In the genomic region with DNA sequence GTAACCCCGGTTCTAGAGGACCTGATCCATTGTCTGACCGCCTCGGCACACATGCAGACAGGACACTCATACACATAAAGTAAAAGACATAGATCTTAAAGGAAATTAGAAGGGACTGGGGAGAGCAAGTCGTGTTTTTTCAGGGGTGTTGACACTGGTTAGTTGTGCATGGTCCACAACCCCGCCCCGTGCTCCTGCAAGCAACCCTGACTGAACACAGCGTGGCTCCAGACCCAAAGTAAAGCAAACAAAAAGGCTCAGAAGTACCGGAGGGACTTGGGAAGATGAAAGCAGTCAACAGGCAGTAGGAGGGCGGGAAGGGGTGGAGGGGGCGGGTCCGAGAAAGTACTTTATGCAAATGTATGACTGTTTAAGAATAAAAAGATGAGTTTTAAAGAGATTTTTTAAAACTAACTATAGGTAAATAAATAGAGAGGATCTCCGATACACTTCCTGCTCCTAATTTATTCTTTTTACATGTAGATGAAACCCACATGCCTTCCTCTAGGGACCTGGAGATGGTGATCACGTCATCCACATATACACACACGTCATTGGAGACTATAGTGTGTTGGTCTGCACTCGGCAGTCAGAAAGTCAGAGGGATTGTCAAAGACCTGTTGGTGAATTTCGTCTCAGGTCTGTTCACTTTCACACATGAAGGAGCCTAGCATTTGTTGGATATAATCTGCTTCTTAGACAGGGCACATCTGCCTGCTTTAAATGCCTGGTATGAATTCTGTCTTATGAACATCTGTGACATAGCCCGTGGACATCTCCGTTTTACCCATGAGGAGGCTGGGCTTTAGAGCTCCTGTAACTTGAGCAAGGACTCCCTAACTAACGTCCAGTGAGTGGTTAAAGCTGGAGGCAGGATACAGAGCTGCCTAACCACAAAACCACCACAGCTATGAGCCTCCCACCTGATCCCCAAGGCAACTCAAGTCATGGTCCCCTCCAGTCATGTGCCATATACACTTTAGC, we compare ENCODE assay signal across 8 mouse cellular contexts. TPM values are rescaled to one million over a fixed set of nuclear protein-coding genes. Genes with fewer than 3 reads are reported as not detected.
DNase-seq lines count a peak whose midpoint lies in the region; ATAC-seq and TF ChIP-seq lines count a peak whose summit lies in the region.

No protein-coding gene starts in this region.

- peak; percentile 10 for TF ChIP-seq CTCF in ES-Bruce4 (IDR thresholded peaks at IDR 0.05; ENCODE audit: low read depth, low read length)
- peak; percentile 15 for TF ChIP-seq CTCF in stomach, postnatal 0 days (IDR thresholded peaks at IDR 0.05; ENCODE audit: low read depth)

- peaks cover 4% of the 10 kb centered on the region for H3K4me1 ChIP-seq in ES-Bruce4 (ENCODE audit: control insufficient read depth, insufficient read depth, low read length)
- H3K4me1 ChIP-seq in forebrain, embryonic 14.5 days (ENCODE audit: control insufficient read depth, insufficient read depth, low read length): peaks cover 2% of the 10 kb centered on the region; the same call in 1 of the 2 replicates
- H3K4me1 ChIP-seq in megakaryocyte, embryonic 14.5 days: peaks cover 32% of the 10 kb centered on the region
- no peaks in the 10 kb centered on the region for H3K4me1 ChIP-seq in stomach, postnatal 0 days (replicated peaks; ENCODE audit: control insufficient read depth, insufficient read depth)

- H3K27ac ChIP-seq in ES-Bruce4 (ENCODE audit: insufficient read depth, low read length): 0 out of 2 replicates have a peak overlapping the region, but pooled peaks have one; percentile 4
- H3K27ac ChIP-seq in forebrain, embryonic 14.5 days (ENCODE audit: low read depth, low read length): no peak overlapping the region
- H3K27ac ChIP-seq in stomach, postnatal 0 days (replicated peaks): peak overlapping the region; percentile 86

- no peak for TF ChIP-seq POLR2A in ES-Bruce4 (IDR thresholded peaks at IDR 0.05; ENCODE audit: insufficient read depth, low read length)

- H3K9me3 ChIP-seq in ES-Bruce4 (replicated peaks; ENCODE audit: control insufficient read depth, insufficient read depth, low read length, poor library complexity, severe bottlenecking): no peaks in the 10 kb centered on the region
- no peaks in the 10 kb centered on the region for H3K9me3 ChIP-seq in forebrain, embryonic 14.5 days (replicated peaks; ENCODE audit: control insufficient read depth, low read length)
- H3K9me3 ChIP-seq in megakaryocyte, embryonic 14.5 days: no peaks in the 10 kb centered on the region
- no peaks in the 10 kb centered on the region for H3K9me3 ChIP-seq in stomach, postnatal 0 days (ENCODE audit: control insufficient read depth, low read length)

- no peak for ATAC-seq in forebrain, embryonic 14.5 days
- peak; percentile 58 for ATAC-seq in stomach, postnatal 0 days (ENCODE audit: low FRiP score, low TSS enrichment)

- no peak for TF ChIP-seq EP300 in ES-Bruce4 (IDR thresholded peaks at IDR 0.05; ENCODE audit: insufficient read depth, low read depth, low read length)
- no peak for TF ChIP-seq EP300 in stomach, postnatal 0 days (optimal IDR thresholded peaks at IDR 0.05)

- H3K9ac ChIP-seq in ES-Bruce4 (ENCODE audit: low read depth, poor library complexity, severe bottlenecking): no peak overlapping the region
- no peak overlapping the region for H3K9ac ChIP-seq in forebrain, embryonic 14.5 days (ENCODE audit: low read length)
- H3K9ac ChIP-seq in stomach, postnatal 0 days (ENCODE audit: low read length): peak overlapping the region; percentile 23; the same call in 1 of the 2 replicates

- H3K4me2 ChIP-seq in forebrain, embryonic 14.5 days (ENCODE audit: low read length): peak overlapping the region; percentile 31
- peak overlapping the region; percentile 49 for H3K4me2 ChIP-seq in stomach, postnatal 0 days (replicated peaks; ENCODE audit: low read depth)

- DNase-seq in 416B (ENCODE audit: low read depth): peak; percentile 88
- DNase-seq in forebrain, embryonic 14.5 days (ENCODE audit: low spot score): no peak
- peak; percentile 28 for DNase-seq in kidney, postnatal 14 days
- DNase-seq in stomach, postnatal 0 days (ENCODE audit: low spot score): peak; percentile 56
- no peak for DNase-seq in left cerebral cortex, adult 9 months (ENCODE audit: low spot score in 2 of 2)
- DNase-seq in layer of hippocampus, adult 9-11 months: no peak

- WGBS in forebrain, embryonic 14.5 days: 25% methylated on average over 19 of the region's 19 CpGs
- 31% methylated on average over 19 of the region's 19 CpGs for WGBS in stomach, postnatal 0 days

- H3K4me3 ChIP-seq in ES-Bruce4 (ENCODE audit: low read depth, low read length): no peak overlapping the region
- no peak overlapping the region for H3K4me3 ChIP-seq in forebrain, embryonic 14.5 days (ENCODE audit: low read depth, low read length)
- H3K4me3 ChIP-seq in megakaryocyte, embryonic 14.5 days (replicated peaks): peak overlapping the region; percentile 93
- peak overlapping the region; percentile 33 for H3K4me3 ChIP-seq in stomach, postnatal 0 days (ENCODE audit: low read depth, low read length)

- no peaks in the 10 kb centered on the region for H3K27me3 ChIP-seq in ES-Bruce4 (ENCODE audit: control insufficient read depth, insufficient read depth, low read length, poor library complexity, severe bottlenecking)
- H3K27me3 ChIP-seq in forebrain, embryonic 14.5 days (replicated peaks; ENCODE audit: control insufficient read depth, insufficient read depth, low read length): no peaks in the 10 kb centered on the region
- H3K27me3 ChIP-seq in megakaryocyte, embryonic 14.5 days (replicated peaks): no peaks in the 10 kb centered on the region
- H3K27me3 ChIP-seq in stomach, postnatal 0 days (ENCODE audit: control insufficient read depth, insufficient read depth, low read length): no peaks in the 10 kb centered on the region

- no peaks in the 10 kb centered on the region for H3K36me3 ChIP-seq in ES-Bruce4 (ENCODE audit: control insufficient read depth, insufficient read depth, low read length, poor library complexity, severe bottlenecking)
- H3K36me3 ChIP-seq in forebrain, embryonic 14.5 days (ENCODE audit: control insufficient read depth, insufficient read depth, low read length): no peaks in the 10 kb centered on the region
- no peaks in the 10 kb centered on the region for H3K36me3 ChIP-seq in megakaryocyte, embryonic 14.5 days (replicated peaks; ENCODE audit: low read length)
- no peaks in the 10 kb centered on the region for H3K36me3 ChIP-seq in stomach, postnatal 0 days (ENCODE audit: control insufficient read depth, insufficient read depth, low read length)

RNA-seq across cellular contexts. Expression of a gene that starts 11.4 kb away (rescaled TPM):
- polyA plus RNA-seq in ES-Bruce4 (2011; ENCODE audit: insufficient read depth, insufficient read length, low read depth, missing spikeins): 4.6 TPM in 2 replicates
- polyA plus RNA-seq in forebrain, embryonic 14.5 days (2014; fragmentation: Nextera tagmentation; extraction: Ambion mirVana): 9.3 and 12.8 TPM in 2 replicates
- 0.54 TPM in 1 of 2 replicates, not detected in the other for polyA plus RNA-seq in megakaryocyte, embryonic 14.5 days (2012; ENCODE audit: insufficient read depth, low replicate concordance)
- polyA plus RNA-seq in stomach, postnatal 0 days (2015; fragmentation: Nextera tagmentation; extraction: Ambion mirVana): 22.0 and 22.2 TPM in 2 replicates

RNA-seq across cellular contexts. Expression of a gene that starts 38.8 kb away (rescaled TPM):
- polyA plus RNA-seq in ES-Bruce4 (2011; ENCODE audit: insufficient read depth, insufficient read length, low read depth, missing spikeins): 71.3 and 82.6 TPM in 2 replicates
- 131 and 140 TPM in 2 replicates for polyA plus RNA-seq in forebrain, embryonic 14.5 days (2014; fragmentation: Nextera tagmentation; extraction: Ambion mirVana)
- polyA plus RNA-seq in megakaryocyte, embryonic 14.5 days (2012; ENCODE audit: insufficient read depth, low replicate concordance): 0.62 and 3.1 TPM in 2 replicates
- 18.1 and 19.4 TPM in 2 replicates for polyA plus RNA-seq in stomach, postnatal 0 days (2015; fragmentation: Nextera tagmentation; extraction: Ambion mirVana)

RNA-seq across cellular contexts. Expression of a gene that starts 53.1 kb away (rescaled TPM):
- polyA plus RNA-seq in ES-Bruce4 (2011; ENCODE audit: insufficient read depth, insufficient read length, low read depth, missing spikeins): 150 and 155 TPM in 2 replicates
- 229 and 233 TPM in 2 replicates for polyA plus RNA-seq in forebrain, embryonic 14.5 days (2014; fragmentation: Nextera tagmentation; extraction: Ambion mirVana)
- polyA plus RNA-seq in megakaryocyte, embryonic 14.5 days (2012; ENCODE audit: insufficient read depth, low replicate concordance): 12.3 and 28.6 TPM in 2 replicates
- 78.4 and 79.2 TPM in 2 replicates for polyA plus RNA-seq in stomach, postnatal 0 days (2015; fragmentation: Nextera tagmentation; extraction: Ambion mirVana)

Comparison
In these comparisons a context has a peak if more than half of its experiments do, and no peak if none do; other contexts are left out.
1. DNase-seq: peak in 416B (single experiment), kidney, postnatal 14 days (single experiment) and stomach, postnatal 0 days (single experiment); none in forebrain, embryonic 14.5 days (single experiment), left cerebral cortex, adult 9 months (0 of 2) and layer of hippocampus, adult 9-11 months (single experiment).
2. H3K4me3 ChIP-seq: peak in megakaryocyte, embryonic 14.5 days (single experiment) and stomach, postnatal 0 days (single experiment); none in ES-Bruce4 (single experiment) and forebrain, embryonic 14.5 days (single experiment).